Mouse (Mus musculus): Measurements from ENCODE around the gene Uvrag.

Uvrag gene

DNA sequence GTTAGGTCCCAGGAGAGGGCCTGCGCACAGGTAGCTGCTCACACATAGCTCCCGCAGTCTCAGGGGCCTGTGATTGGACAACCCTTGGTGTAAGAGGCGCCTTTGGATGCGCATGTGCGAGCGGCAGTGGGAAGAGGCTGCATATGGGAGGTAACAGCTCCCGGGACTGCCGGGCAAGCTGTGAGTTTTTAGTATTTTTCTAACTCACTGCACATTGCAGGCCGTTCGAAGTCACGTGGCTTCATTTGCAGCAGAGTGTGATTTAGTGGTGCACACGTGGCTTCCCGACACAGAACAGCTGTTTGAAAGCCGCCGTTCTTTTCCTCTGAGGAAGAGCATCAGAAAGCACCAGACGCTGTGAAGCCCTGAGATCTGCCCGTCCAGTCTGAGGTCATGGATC lies 125.5 kb downstream of the Uvrag start:
- DNase-seq, result no peak

DNA sequence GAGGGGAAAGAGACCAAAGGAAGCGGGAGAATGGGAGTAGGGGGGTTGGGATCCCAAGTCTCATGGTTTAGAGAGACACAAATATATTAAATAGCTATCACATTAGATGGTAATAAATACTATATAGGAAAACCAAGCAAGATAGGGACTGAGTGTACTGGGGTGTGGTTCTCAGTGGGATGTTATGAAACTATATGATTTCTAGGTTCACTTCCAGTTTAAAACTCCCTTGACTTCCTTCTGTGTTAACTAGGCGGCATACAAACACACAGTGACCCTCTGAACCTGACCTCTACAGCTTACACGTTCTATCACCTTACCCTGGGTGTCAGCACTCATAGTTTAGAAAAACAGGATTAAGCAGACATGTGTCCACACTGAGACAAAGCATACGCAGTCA lies 126.3 kb downstream of the Uvrag start:
- DNase-seq, result no peak

DNA sequence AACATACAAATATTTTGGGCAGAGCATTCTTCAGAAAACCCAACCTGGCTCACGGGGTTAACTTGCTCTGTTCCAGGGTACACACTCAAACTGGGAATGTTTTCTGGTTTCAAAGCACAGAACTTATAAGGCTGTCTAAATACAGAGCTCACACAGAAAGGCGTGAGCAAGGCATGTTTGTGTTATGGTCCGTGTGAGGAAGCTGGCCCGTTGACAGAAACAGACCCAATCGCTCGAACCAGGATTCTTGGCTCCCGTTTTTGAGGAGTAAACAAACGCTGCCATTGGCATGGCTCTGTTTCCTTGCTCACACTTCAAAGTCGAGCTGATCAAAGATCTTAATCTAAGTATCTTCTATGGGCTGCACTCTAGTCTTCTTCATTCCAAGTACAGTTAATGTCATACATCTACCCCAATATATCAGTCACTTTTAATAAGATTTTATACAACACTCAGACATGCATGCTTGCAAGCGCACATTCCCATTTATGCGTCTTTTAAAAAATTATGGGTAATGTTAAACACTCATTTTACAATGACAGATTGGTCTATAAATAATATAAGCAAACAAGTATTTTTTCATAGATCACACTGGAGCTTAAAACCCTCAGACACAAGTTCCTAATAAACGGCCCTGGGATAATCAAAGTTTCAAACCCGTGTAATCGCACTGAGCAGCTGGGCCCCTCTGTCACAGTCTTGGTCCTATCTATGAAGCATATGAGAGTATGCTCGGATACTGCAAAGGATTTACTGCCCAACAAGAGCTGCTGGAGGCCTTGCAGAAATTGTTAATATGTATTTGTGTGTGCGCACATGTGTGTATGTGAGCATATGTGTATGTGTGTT lies 133.2 kb downstream of the Uvrag start:
- DNase-seq, result no peak

DNA sequence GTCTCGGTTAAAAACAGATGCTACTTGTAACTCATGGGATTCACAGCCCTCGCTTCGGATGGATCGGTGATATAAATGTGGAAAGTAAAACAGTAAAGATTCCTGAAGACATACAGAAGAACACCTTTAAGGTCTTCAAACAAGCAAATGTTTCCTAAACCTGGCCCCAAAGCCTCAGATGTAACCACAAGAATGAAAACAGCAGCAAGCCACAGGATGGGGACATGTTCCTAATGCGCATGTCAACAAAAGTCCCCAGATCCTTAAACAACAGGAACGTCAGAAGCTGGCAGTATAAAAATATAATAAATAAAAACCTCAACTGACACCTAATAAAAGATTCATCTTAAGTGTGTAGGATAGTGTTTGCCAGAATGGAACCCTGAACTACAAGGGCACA lies 137.7 kb downstream of the Uvrag start:
- DNase-seq, result no peak

DNA sequence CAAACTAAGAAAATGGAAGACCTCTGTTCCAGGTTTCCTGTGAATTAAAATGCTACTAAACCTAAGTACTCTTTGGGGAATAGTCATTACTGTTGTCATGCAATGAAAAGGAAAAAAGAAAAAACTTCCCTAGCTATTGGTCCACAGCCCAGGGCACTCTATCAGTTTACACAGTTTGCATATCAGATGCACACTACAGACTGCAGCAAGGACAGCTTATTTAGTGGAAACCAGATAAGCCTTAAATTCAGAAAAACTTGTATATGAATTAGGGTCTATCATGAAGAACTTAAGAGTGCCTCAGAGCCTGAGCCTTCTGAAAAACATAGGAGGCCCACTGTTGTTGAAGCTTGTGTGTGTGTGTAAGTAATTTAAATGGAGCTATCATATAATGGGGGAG lies 142.2 kb downstream of the Uvrag start:
- no peak for DNase-seq

DNA sequence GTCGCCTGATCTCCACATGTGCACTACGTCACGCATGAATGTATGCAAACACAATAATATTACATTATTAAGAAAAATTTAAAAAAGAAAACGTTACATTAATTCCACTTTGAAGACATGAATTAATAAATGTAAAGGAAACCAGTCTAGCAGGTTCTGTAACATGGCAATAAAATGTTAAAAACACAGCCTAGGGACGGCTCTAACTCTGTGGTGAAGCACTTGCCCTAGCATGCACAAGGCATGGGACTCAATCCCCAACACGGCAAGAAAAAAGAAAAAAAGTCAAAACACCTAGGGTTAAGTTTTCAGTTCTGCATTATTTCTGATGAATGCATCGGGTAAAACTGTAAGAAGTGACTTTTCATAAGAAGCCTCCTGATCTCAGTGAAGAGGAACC lies 143.2 kb downstream of the Uvrag start:
- DNase-seq, result no peak

DNA sequence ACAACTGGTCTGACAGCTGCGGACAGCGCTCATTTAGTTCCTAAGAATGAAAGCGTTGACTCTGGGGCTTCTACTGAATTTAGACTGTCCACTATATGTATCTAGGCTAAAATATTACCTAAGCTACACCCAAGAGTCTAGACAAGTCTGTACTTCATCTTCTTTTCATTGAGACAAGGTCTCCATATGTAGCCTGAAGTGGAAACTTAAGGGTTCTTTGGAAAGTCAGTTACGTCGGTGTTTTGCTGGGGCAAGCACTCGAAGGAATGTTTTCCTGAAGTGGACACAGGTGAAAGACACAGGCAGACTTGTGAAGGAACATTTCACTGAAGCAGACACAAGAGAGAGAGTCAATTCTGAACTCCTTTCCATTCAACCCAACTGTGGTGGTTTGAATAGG lies 144.2 kb downstream of the Uvrag start:
- DNase-seq, result no peak

DNA sequence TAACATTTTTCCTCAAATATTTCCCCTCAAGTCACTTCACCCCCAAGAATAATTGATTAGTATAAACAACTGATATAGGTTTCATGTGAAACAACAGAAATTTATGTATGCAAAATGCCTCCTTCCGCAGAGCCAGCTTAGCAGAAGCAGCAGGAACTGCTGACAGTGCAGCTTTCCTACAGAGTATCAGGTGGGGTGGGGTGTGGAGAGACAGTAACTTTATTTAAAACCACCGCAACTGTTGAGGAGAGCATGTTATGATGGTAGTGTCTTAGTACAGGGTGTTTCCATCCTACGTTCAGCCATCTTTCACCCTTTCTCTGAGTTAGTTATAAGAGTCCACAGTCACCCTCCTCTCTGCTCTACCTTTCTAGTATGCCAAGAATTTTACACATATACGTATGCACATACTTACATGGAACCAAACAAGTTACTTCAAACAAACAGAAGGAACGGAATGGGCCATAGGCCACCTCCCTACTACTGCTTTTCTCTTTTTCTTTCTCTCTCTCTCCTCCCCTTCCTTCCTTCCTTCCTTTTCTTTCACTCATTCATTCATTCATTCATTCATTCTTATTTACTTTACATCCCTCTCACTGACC lies 145.7 kb downstream of the Uvrag start:
- no peak for DNase-seq

DNA sequence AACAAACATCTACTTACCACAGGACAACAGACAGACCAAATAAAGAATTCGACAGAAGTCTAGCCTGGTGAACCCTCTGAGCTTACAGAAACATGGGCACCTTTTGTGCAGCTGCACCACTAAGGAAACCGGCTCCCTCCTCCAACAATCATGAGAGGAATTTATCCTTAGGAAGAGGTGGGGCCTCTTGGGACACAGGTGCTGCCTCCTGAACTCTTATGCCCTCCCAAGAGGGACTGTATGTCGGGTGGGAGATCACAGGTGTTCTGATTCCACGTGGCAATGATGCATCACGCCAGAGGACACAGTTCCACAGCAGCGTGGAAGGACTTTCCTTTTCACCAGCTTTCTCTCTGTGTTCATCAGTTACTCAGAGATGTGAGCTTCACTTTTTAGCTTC lies 146.8 kb downstream of the Uvrag start:
- peak; percentile 14 for DNase-seq

DNA sequence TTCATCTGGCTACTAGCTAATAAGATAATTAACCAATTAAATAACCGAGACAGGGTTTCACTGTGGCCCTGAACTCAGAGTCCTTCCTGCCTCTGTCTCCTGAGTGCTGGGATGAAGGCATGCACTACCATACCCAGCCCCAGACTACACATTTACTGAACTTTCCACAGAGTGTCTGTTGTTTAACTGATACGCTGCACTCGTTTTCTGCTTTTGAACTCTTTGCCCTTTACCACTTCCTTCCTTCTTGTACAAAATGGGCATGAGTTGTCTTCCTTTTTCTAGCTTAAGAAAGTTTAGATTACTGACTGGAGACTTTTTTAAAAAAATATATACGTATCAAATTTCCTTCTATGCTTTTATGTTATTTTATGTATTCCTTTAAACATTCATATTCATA lies 147.5 kb downstream of the Uvrag start:
- peak; percentile 50 for DNase-seq

DNA sequence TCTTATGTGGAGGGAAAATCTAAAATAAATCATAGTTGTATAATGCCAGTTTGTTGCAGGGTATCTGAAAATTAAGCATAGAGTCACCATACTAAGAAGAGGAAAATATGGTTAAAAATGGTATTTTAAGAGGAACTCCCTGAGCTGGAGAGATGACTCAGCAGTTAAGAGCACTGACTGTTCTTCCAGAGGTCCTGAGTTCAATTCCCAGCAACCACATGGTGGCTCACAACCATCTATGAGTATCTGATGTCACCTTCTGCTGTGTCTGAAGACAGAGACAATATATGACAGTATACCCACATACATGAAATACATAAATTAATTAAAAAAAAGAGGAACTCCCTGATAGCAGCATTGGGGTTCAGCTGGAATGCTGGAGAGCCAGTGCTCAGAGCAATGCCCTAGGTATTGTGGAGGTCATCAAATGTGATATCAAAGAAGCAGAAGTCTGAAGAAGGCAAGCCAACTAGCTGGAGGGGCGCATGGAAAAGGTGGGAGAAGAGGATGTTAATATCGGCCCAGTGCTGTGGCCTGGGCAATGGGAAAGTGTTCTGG lies 149.7 kb downstream of the Uvrag start:
- no peak for DNase-seq

DNA sequence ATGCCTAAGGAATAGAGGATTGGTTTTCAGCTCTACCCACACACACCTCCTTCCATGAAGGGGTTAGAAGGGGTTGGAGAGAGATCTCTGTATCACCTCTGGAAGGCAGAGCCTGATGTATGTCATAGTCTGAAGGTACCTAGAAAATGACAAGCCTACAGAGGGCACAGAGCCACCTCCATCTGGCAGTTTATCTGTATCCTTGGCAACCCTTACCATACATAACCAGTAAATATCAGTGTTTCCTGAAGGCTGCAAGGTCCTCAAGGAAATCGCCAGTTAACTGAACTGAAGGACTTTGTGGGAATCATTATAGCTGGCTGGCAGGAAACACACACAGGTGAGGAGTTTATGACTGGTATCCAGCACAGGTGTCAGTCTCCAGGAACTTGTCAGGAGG lies 150.4 kb downstream of the Uvrag start:
- no peak for DNase-seq

DNA sequence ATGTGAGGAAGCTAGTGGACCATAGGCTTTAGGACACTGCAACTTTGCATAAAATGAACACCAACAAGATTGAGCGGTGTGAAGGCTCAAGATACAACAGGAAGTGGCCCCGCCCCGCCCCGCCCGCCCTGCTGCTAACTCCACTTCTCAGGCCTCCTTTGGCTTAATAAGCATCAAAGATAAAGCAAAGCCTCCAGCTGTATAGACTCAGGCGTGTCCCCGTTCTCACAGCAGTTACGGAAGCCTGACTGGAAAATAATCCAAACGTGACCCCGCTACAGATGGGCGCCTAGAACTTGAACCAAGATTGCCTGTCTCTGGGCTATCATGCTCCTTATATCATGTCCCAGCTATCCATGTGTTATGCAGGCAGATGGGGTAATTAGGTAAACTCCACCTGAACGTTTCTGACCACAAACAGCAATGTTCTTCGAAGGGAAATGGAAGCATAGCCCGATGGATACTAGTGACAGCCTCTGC lies 153.9 kb downstream of the Uvrag start:
- DNase-seq, result no peak

DNA sequence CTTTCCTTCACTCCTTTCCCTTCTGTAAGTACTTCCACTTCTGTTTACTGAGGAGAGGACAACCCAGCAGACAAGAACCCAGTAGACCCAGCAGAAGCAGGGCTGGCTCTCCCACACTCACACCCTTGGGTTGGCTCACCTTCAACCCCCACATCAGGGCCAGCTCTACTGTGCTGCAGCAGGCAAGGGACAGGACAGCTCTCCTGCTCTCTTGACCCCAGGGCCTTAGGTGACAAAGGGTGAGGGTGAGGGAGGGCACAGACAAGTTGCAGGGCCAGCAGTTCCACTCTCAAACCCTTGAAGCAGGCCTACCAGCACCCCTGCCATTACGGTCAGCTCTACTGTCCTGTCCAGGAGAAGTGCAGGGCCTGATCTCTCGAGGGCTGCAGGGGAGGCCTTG lies 155.0 kb downstream of the Uvrag start:
- DNase-seq, result no peak

DNA sequence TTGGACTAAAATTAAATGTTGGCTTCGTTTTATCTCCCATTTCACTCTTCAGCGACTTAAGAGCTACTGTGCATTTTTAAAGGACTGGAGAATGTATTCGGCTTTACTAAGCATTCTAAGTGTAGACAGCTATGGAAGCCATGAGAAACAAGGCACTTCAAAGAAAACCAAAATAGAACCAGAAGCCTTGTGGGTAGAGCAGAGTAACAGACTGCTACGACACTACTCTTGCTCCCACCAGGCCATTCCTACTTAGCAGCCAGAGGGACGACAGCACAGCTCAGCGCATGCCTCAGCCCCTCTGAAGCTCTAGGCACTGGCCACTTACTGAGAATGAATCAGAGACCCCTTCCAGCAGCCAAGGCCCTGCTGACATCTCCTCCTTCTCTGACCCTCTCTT lies 155.5 kb downstream of the Uvrag start:
- DNase-seq, result no peak

DNA sequence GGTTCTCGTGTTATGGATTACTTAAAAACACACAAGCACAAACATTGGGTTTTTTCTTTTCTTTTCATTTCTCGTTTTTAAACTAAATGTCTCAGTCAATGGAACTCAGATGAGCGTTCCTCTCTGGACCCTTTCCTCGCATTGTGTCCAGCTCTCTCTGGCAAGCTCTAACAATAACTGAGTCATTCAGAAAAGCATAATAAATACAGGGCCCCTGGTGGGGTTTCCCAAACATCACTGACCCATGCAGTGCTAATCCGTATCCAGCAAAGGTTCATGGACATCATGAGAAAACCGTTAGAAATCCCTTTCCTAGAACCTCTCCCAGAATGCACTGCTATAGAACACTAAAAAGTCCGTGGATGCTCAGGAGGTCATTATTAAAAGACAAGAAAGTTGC lies 156.6 kb downstream of the Uvrag start:
- DNase-seq, result no peak

DNA sequence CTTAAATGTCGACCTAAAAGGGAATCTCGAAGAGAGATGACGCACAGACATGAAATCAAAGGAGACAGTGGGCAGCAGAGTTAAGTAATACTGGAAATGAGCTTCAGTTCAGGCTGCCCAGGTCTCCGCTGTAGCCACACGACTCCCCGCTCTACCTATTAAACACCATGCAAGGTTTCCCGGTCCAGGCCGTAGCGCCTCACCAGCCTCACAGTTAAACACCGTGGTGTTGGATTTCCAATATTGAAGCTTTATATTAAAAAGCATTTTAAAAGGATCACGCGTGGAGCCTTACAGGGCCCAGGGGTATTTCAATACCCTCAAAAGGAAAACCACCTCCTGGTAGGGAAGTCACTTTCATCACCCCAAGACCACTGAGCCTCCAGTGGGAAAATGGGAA lies 157.9 kb downstream of the Uvrag start:
- DNase-seq, result no peak

DNA sequence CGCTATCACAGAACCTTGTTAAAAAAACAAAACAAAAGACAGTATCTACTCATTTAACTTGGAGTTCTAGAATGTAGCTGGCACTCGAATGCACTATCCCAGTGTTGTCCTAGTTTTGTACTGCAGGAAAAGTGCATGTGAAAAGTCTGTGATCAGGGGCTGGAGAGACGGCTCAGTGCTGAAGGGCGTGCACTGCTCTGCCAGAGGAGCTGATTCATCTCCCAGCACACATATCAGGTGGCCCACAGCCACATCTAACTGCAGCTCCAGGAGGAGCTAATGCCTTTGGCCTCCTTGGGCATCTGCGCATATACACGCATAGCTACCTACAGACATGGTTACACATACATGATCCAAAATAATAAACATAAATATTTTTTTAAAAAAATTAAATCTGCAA lies 159.5 kb downstream of the Uvrag start:
- DNase-seq, result no peak

DNA sequence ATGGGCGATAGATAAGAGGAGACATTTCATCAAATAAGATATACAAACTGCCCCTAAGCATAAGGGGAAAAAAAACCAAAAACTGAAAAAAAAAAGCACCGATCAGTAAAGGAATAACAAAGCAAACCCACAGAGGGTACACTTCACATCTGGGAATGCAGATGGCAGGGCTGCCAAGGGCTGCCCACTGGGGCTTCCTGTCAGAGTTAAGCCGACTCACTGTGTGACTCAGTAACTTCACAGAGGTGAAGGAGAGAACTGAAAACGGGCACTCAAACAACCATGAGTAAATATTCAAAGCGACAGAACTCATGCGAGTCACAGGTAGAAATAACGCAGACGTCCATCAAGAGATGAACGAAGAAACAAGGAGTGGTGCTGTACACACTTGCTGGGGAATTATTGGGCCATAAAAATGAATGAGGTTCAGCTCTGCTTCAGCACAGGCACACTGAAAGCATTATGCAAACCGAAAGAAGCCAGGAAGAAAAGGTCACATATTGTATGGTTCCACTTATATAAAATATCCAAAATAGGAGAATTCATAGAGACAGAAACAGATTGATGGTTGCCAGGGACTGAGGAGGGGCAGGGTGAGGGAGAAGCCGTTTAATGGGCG lies 164.0 kb downstream of the Uvrag start:
- peak; percentile 34 for DNase-seq

DNA sequence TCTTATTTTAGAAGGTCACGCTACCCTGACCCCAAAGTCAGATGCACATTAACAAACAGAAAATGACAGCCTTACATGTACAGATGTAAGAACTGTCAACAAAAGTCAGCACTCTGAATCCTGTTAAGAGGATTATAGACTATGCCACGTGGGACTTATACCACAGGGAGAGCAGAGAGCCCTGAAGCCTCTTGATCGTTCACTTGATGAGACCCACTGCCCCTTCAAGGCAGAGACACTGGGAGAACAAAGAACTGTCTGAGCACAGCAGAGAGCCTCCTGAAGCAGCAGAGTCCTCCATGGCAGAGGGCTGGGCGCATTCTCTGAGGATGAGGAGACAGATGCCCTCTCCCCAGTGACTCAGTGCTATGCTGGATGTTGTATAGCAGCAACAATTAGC lies 166.4 kb downstream of the Uvrag start:
- no peak for DNase-seq

DNA sequence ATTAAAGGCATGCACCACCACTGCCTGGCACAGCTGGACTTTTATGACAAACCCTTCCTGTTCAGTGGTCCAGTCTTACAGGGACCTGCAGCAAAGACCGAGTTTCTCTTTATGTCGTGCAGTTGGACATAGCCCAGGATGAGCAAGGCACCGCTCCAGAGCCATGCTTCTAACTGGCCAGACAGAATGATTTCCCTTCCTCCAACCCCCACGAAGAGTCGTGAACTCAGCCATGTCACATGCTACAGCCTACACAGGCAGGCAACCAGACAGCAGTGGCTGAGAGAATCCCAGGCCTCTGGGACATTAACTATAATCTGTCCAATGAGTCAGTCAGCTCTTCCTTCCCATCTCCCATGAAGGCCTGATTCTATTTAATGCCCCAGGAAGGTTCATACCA lies 170.2 kb downstream of the Uvrag start:
- DNase-seq, result no peak

DNA sequence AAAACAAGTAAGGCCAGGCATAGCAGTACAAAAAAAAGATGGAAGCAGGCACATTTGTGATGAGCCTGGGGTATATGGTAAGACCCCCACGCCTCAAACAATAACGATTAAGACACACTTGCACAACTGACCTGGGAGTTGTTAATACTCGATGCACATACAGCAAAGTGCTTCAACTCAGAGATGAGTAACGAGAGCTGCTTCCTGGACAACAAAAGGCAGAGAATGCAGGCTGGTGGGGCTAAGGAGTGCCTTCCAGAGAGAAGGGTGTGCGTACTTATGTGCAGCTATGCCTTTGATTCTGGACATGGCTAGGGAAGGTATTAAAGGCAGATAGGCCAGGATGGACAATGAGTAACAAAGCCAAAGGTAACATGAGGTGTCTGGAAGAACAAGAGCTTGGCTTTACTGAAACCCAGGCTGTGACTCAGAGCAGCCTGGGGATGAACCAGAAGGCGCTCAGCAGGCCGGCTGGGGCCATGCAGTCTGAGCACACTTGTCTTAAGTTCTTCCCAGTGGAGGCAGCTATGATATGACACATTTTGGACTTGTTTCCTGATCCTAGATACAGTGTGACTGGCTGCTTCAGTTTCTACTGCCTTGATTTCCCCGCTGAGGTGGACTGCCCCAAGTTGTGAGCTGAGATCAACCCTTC lies 172.1 kb downstream of the Uvrag start:
- DNase-seq, result no peak

DNA sequence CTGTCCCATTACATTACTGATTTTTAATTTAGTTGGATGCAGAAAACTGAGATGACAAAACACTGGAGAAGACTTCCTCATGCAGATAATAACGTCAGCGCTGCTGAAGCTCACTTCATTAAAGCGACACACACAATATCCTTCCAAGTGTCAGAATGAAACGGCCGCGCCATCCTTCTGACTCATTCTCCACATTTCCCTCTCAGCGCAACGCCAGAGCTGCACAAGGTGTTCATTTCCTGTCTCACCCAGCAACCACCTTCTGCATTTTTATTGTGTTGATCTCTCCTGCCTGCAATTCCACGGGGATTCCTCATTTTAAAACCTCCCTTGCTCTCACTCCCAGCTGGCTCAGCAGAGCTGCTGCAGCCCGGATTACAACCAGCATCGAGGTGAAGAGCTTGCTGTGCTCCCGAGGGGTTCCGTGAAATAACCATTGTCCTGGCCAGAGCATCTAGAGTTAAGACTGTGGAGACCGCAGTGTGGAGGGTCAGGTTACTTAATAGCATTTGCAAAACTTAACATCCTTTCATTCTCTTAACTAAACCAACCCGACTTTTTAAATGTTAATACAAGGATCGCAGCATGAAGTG lies 172.8 kb downstream of the Uvrag start:
- DNase-seq, result no peak

Measured in thymus, postnatal 14 days (tissue).